Mouse (Mus musculus): ENCODE data around the gene Hoxa5. TPM values are rescaled to one million over a fixed set of nuclear protein-coding genes. Genes with fewer than 3 reads are reported as not detected.

The Hoxa5 gene
- polyA plus RNA-seq, 1 experiment from 2014 or later, result 14.8 TPM

- no peaks in the 10 kb centered on the region for H3K36me3 ChIP-seq (ENCODE audit: control insufficient read depth, insufficient read depth)
- H3K4me3 ChIP-seq (ENCODE audit: low read depth, low read length), result no peak overlapping the region
- no peak for ATAC-seq
- H3K27ac ChIP-seq (ENCODE audit: low read depth, low read length), result no peak overlapping the region
- no peak overlapping the region for H3K4me2 ChIP-seq (replicated peaks; ENCODE audit: low read depth)
- H3K9ac ChIP-seq (ENCODE audit: low read depth, low read length), result no peak overlapping the region
- H3K4me1 ChIP-seq (replicated peaks; ENCODE audit: control insufficient read depth, insufficient read depth, low read length), result no peaks in the 10 kb centered on the region
- 9% methylated on average over 11 of the region's 11 CpGs for WGBS
- no peak for TF ChIP-seq CTCF (IDR thresholded peaks at IDR 0.05; ENCODE audit: low read depth)
- no peaks in the 10 kb centered on the region for H3K9me3 ChIP-seq (ENCODE audit: control insufficient read depth)
- peaks cover 95% of the 10 kb centered on the region for H3K27me3 ChIP-seq (replicated peaks; ENCODE audit: control insufficient read depth, insufficient read depth, low read length)
These were observed 23.3 kb upstream of the Hoxa5 start for GRCm38 (mm10) chr6:52227470-52228222.

DNA sequence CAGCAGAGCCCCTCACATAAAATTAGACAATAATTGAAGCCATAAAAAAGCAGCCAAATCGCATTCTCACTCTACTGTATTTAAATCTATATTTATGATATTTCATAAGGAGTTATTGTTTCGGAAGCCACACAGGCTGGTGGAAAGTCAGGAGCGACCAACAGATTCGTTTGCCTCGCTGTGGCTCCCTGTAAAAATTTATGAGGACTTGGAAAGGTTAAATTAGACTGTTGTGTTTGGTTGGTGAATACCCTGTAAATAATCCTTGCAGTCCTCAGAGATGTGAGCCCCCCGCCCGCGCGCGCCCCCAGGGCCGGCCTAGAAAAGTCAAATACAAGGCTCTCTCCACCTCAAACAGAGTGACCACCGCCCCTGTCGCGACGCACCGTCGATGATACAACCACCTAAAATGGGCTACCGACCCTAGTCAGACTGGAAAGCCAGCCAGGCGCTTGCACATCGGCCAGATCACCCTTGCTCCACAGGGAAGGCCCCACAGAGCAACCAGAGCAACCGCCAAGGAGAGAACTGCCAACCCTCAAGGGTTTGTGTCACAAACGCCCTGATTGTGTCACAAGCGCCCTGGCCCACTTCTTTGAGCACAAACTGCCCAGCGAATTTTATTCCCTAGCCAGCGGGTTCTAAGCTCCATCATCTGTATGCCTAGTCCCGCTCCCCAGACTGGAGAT, 22.3 kb upstream of the Hoxa5 start:
- WGBS, result 4% methylated on average over 26 of the region's 26 CpGs
- Histone ChIP-seq H3K9me3 (ENCODE audit: control insufficient read depth) (no peaks in the 10 kb centered on the region), H3K36me3 (ENCODE audit: control insufficient read depth, insufficient read depth) (no peaks in the 10 kb centered on the region), H3K4me1 (replicated peaks; ENCODE audit: control insufficient read depth, insufficient read depth, low read length) (no peaks in the 10 kb centered on the region; the same call in 1 of the 2 replicates), H3K27ac (ENCODE audit: low read depth, low read length) (no peak overlapping the region), H3K9ac (ENCODE audit: low read depth, low read length) (no peak overlapping the region), H3K27me3 (replicated peaks; ENCODE audit: control insufficient read depth, insufficient read depth, low read length) (peaks cover 95% of the 10 kb centered on the region), H3K4me3 (ENCODE audit: low read depth, low read length) (peak overlapping the region; percentile 32), H3K4me2 (replicated peaks; ENCODE audit: low read depth) (peak overlapping the region; percentile 50)
- no peak for ATAC-seq
- TF ChIP-seq CTCF (IDR thresholded peaks at IDR 0.05; ENCODE audit: low read depth), result no peak

DNA sequence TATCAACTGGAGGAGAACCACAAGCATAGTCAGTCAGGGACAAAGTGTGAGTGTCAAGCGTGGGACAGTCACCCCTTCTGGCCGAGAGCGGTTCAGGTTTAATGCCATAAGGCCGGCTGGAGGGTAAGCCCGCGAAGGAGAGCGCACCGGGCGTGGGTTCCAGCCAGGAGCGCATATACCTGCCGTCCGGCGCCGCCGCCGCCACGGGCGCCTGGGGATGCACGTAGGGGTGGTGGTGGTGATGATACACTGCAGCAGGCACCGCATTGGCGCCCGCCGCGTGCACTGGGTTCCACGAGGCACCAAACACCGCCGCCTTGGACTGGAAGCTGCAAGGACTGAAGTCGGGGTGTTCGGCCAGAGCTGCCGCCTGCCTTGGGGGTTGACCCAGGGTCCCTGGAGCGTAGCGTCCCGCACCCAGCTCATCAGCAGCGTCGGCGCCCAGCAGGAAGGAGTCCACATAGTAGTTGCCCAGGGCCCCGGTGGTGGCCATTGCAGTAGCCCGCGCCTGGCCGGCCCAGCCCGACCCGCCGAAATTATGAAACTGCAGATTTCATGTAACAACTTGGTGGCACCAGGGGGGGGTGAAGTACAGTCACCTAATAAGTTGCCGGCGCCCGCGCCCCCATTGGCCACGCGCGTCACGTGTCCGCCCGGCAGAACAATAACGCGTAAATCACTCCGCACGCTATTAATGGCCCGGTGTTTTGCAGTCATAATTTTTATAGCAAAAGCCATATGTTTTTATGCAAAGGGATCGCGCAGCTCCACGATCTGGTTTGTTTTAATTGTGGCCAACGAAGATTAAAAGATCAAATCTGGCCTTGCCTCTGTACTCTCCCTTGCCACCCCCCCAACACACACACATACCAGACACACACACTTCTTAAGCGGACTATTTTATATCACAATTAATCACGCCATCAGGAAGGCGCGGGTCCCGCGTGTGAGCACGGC, 21.5 kb upstream of the Hoxa5 start:
- Histone ChIP-seq H3K27me3 (replicated peaks; ENCODE audit: control insufficient read depth, insufficient read depth, low read length) (peaks cover 96% of the 10 kb centered on the region), H3K27ac (ENCODE audit: low read depth, low read length) (no peak overlapping the region), H3K36me3 (ENCODE audit: control insufficient read depth, insufficient read depth) (no peaks in the 10 kb centered on the region), H3K4me1 (replicated peaks; ENCODE audit: control insufficient read depth, insufficient read depth, low read length) (no peaks in the 10 kb centered on the region; the same call in 1 of the 2 replicates), H3K9me3 (ENCODE audit: control insufficient read depth) (no peaks in the 10 kb centered on the region), H3K4me3 (ENCODE audit: low read depth, low read length) (peak overlapping the region; percentile 32), H3K9ac (ENCODE audit: low read depth, low read length) (no peak overlapping the region), H3K4me2 (replicated peaks; ENCODE audit: low read depth) (peak overlapping the region; percentile 50)
- WGBS, result 2% methylated on average over 69 of the region's 69 CpGs
- no peak; the same call in 1 of the 2 replicates for ATAC-seq
- TF ChIP-seq CTCF (IDR thresholded peaks at IDR 0.05; ENCODE audit: low read depth), result no peak

GRCm38 (mm10) chr6:52224895-52225611, 20.7 kb upstream of the Hoxa5 start:
- Histone ChIP-seq H3K9me3 (ENCODE audit: control insufficient read depth) (no peaks in the 10 kb centered on the region), H3K27me3 (replicated peaks; ENCODE audit: control insufficient read depth, insufficient read depth, low read length) (peaks cover 96% of the 10 kb centered on the region), H3K27ac (ENCODE audit: low read depth, low read length) (no peak overlapping the region), H3K4me2 (replicated peaks; ENCODE audit: low read depth) (peak overlapping the region; percentile 50), H3K9ac (ENCODE audit: low read depth, low read length) (peak overlapping the region; percentile 26; the same call in 1 of the 2 replicates), H3K36me3 (ENCODE audit: control insufficient read depth, insufficient read depth) (no peaks in the 10 kb centered on the region), H3K4me1 (replicated peaks; ENCODE audit: control insufficient read depth, insufficient read depth, low read length) (no peaks in the 10 kb centered on the region; the same call in 1 of the 2 replicates), H3K4me3 (ENCODE audit: low read depth, low read length) (peak overlapping the region; percentile 32)
- TF ChIP-seq CTCF (IDR thresholded peaks at IDR 0.05; ENCODE audit: low read depth), result no peak
- 3% methylated on average over 36 of the region's 36 CpGs for WGBS
- no peak for ATAC-seq

- Histone ChIP-seq H3K4me3 (ENCODE audit: low read depth, low read length) (peak overlapping the region; percentile 32), H3K9ac (ENCODE audit: low read depth, low read length) (no peak overlapping the region), H3K27me3 (replicated peaks; ENCODE audit: control insufficient read depth, insufficient read depth, low read length) (peaks cover 94% of the 10 kb centered on the region), H3K9me3 (ENCODE audit: control insufficient read depth) (no peaks in the 10 kb centered on the region), H3K4me2 (replicated peaks; ENCODE audit: low read depth) (peak overlapping the region; percentile 50; the same call in 1 of the 2 replicates), H3K4me1 (replicated peaks; ENCODE audit: control insufficient read depth, insufficient read depth, low read length) (no peaks in the 10 kb centered on the region; the same call in 1 of the 2 replicates), H3K36me3 (ENCODE audit: control insufficient read depth, insufficient read depth) (no peaks in the 10 kb centered on the region), H3K27ac (ENCODE audit: low read depth, low read length) (no peak overlapping the region)
- WGBS, result 15% methylated on average over 24 of the region's 24 CpGs
- no peak for ATAC-seq
- TF ChIP-seq CTCF (IDR thresholded peaks at IDR 0.05; ENCODE audit: low read depth), result no peak
These were observed 19.8 kb upstream of the Hoxa5 start for GRCm38 (mm10) chr6:52223939-52224760.

All from intestine, postnatal 0 days (tissue).